Mouse (Mus musculus) lung, embryonic 14.5 days (tissue): ENCODE measurements at regions not wholly inside any gene's neighbourhood (a gene's known extent, or its start where the extent isn't known, plus 50 kb on each side); places are given as distances from the start of the nearest gene placed in this dataset.

Experiments used
- ATAC-seq: fragments of 200-750 bp; cut with Nextera tagmentation; 2 replicates; pipeline ENCODE4 v1.8.0; 2017; ENCODE audit warnings: mild to moderate bottlenecking, moderate TSS enrichment, moderate library complexity; ENCODE audit not compliant: insufficient read depth
- DNase-seq: peaks from one replicate; pipeline ENCODE4 v3.0.0-alpha.2; 2015
- H3K27ac ChIP-seq: fragments of 300-500 bp; sonication (generic); 2 replicates; pipeline ENCODE4 v1.5.1; 2014; ENCODE audit warnings: low read depth, mild to moderate bottlenecking, moderate library complexity
- H3K27me3 ChIP-seq: fragments of 300-500 bp; sonication (generic); 2 replicates; pipeline ENCODE4 v1.6.1; 2014; ENCODE audit warnings: low read length, control low read depth; ENCODE audit not compliant: insufficient read depth
- H3K36me3 ChIP-seq: fragments of 300-500 bp; sonication (generic); 2 replicates; pipeline ENCODE4 v1.6.1; 2014; ENCODE audit warnings: control low read depth; ENCODE audit not compliant: insufficient read depth
- H3K4me1 ChIP-seq: fragments of 300-500 bp; sonication (generic); 2 replicates; pipeline ENCODE4 v1.6.1; 2014; ENCODE audit warnings: antibody characterized with exemption, control low read depth; ENCODE audit not compliant: insufficient read depth
- H3K4me2 ChIP-seq: fragments of 300-500 bp; sonication (generic); 2 replicates; pipeline ENCODE4 v1.6.1; 2014; ENCODE audit warnings: mild to moderate bottlenecking
- H3K4me3 ChIP-seq: fragments of 300-500 bp; sonication (generic); 2 replicates; pipeline ENCODE4 v1.5.1; 2014; ENCODE audit warnings: low read depth, low read length
- H3K9ac ChIP-seq: fragments of 300-500 bp; sonication (generic); 2 replicates; pipeline ENCODE4 v1.6.1; 2014
- H3K9me3 ChIP-seq: fragments of 300-500 bp; sonication (generic); 2 replicates; pipeline ENCODE4 v1.6.1; 2016; ENCODE audit warnings: low read depth, low read length, control low read depth
- CTCF ChIP-seq: IDR thresholded peaks from 2 replicates; pipeline ENCODE4 v1.5.1; 2016; ENCODE audit warnings: antibody characterized with exemption, low read depth
- WGBS: fragments of 180-500 bp; shearing (Covaris S2); extraction: QIAGEN DNeasy Blood & Tissue Kit; methylation state at CpG from one replicate; pipeline ENCODE4 v1.1.7; 2014; 5-methylcytosine and 5-hydroxymethylcytosine counted together

GRCm38 (mm10) chr1:108797053-108797801, 1185.0 kb upstream of the Cdh7 start:
- Histone ChIP-seq H3K36me3 (no peaks in the 10 kb centered on the region), H3K9me3 (no peaks in the 10 kb centered on the region), H3K4me1 (no peaks in the 10 kb centered on the region), H3K4me3 (no peak overlapping the region), H3K4me2 (no peak overlapping the region), H3K9ac (no peak overlapping the region), H3K27ac (no peak overlapping the region), H3K27me3 (no peaks in the 10 kb centered on the region)
- ATAC-seq = no peak
- no peak for TF ChIP-seq CTCF
- WGBS = 77% methylated on average over 1 of the region's 1 CpGs
- no peak for DNase-seq

GRCm38 (mm10) chr1:108800101-108800500, 1182.1 kb upstream of the Cdh7 start:
- H3K4me2 ChIP-seq = no peak overlapping the region
- H3K4me1 ChIP-seq = no peaks in the 10 kb centered on the region
- H3K27ac ChIP-seq = no peak overlapping the region
- no peak for DNase-seq
- WGBS = 68% methylated on average over 4 of the region's 4 CpGs
- H3K27me3 ChIP-seq = no peaks in the 10 kb centered on the region
- no peak for ATAC-seq
- no peak overlapping the region for H3K9ac ChIP-seq
- no peaks in the 10 kb centered on the region for H3K9me3 ChIP-seq
- no peak overlapping the region for H3K4me3 ChIP-seq
- no peaks in the 10 kb centered on the region for H3K36me3 ChIP-seq
- no peak for TF ChIP-seq CTCF

GRCm38 (mm10) chr1:108827238-108827637, 1155.0 kb upstream of the Cdh7 start:
- Histone ChIP-seq H3K27ac (no peak overlapping the region), H3K4me3 (no peak overlapping the region), H3K4me2 (no peak overlapping the region), H3K27me3 (no peaks in the 10 kb centered on the region), H3K9me3 (no peaks in the 10 kb centered on the region), H3K4me1 (no peaks in the 10 kb centered on the region), H3K9ac (no peak overlapping the region), H3K36me3 (no peaks in the 10 kb centered on the region)
- DNase-seq = peak; percentile 46
- no peak for ATAC-seq
- peak; percentile 42 for TF ChIP-seq CTCF
- WGBS = 76% methylated on average over 2 of the region's 2 CpGs
